Mouse (Mus musculus): ENCODE measurements around the gene Naa16.
"Not testable (repeated sequence)": the region's sequence is repeated elsewhere in the genome, so short reads cannot be mapped to it uniquely, and the experiment has no call there.

Gene Naa16

DNA sequence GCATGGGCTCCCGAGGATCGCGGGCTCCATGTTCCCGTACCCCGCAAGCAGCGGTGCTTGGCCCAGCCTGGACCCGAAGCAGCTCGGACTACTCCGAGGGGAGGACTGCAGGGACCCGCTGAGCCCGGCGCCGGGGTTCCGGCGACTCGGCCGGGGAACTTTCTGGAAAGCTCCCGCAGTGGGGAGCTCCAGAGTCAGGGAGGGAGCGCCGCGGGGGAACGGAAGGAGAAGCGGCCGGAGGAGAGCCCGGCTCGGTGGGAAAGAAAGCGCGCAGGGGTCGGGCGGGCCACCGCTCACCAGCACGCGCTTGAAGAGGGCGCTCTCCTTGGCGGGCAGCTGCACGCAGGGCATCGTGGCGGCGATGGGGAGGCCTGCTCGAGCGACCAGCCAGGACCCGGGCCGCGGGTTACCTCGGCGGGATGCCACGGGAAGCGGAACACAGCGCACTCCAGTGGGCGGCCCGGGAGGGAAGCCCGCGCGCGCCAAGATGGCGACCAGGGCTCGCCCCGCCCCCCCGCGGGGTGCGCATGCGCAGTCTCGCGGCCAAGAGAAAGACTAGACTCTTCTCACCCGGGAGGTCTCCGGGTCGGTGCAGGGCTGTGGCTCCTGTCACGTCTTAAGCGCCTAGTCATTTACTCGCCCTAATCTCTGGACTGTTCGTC lies at the start of gene Naa16:
TSS of gene Naa16 (minus strand) at position 514 of the 662 bp plus-strand sequence.
- peak; percentile 93 for DNase-seq

DNA sequence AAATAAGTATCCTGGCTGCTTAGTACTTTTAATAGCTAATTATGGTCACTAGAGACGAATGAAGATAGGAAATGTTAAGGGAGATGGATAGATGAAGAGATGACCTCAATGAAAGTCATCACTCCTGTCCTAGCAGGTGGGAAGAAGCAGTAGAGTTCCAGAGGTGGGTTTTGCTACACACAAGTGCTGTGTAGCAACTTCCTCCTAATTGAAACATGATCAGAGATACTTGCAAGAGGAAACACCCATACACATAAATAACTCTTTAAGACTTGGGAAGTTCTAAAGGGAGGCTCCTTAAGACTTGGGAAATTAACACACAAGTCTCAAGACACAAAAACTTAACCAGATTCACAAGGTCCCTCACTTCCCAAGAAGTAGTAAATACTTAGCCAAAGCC lies 43.5 kb upstream of the Naa16 start:
- DNase-seq, result no peak

DNA sequence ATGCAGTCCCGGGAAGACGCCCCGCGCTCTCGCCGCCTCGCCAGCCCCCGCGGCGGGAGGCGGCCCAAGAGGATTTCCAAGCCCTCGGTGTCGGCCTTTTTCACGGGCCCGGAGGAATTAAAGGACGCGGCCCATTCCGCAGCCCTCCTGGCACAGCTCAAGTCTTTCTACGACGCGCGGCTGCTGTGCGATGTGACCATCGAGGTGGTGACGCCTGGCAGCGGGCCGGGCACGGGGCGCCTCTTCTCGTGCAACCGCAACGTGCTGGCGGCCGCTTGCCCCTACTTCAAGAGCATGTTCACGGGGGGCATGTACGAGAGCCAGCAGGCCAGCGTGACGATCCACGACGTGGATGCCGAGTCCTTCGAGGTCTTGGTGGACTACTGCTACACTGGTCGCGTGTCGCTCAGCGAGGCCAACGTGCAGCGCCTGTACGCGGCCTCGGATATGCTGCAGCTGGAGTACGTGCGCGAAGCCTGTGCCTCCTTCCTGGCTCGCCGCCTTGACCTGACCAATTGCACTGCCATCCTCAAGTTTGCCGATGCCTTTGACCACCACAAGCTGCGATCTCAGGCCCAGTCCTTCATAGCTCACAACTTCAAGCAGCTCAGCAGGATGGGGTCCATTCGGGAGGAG lies 36.3 kb upstream of the Naa16 start:
- DNase-seq, result not testable (repeated sequence)

DNA sequence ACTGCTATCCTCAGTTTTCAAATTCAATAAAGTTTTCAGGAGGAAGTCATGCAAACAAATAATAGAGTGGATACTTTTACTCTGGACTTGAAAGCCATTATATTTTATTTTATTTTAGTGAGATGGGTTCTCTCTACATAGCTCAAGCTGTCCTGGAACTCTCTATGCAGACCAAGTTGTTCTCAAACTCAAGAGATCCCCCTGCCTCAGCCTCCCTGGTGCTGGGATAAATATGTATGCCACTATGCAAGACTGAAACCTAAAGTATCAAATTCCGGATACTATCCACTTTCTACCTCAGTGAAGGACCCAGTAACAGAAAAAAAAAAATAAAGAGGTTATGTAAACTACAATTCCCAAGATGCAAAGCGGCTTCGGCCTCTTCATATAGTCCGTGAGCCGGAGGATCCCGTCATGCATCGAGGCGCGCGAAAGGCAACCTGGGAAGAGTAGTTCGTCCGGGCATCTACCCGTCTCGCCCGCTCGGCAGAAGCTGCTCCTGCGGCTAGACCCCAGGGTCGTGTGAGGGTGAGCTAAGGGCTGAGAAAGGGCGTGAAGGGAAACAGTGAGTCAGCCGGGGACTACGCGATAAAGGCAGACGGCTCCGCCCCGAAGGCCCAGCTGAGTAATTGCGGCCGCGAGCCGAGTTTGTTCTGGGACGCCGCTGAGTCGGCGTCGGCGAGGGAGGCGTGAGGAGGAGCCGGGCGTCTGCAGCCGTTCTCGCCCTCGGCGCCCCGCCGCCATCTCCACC lies 35.6 kb upstream of the Naa16 start, which contains the start of gene Kbtbd7:
TSS of gene Kbtbd7 (plus strand) at position 533 of the 751 bp plus-strand sequence.
- peak; percentile 93 for DNase-seq

DNA sequence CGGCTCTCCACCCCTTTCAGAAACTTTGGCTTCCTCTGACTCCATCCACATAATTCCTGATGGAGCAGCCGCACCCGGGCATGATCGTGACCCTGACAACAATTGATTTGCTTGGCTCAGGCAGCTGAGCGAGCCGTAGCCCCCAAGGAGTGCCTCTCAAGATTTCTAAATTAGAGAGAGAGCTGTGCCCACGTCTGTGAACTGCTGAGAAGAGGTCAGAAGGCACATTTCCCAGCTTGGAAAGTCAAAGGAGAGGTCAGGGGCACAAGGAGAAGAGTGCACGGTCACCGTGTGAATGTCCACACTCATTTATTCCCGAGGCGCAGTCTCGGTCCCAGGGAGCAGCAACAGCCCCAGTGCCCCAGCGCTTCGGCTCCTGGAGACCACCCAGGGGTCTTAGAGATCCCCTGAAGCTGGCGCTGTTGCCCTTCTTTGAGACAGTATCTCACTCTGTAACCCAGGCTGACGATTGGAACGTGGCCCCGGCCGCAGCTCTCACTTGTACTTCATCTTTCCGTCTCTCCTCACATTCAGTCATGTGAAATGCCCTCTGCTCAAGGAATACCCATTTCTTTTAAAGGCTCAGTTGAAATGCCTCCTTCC lies 29.6 kb upstream of the Naa16 start:
- no peak for DNase-seq

DNA sequence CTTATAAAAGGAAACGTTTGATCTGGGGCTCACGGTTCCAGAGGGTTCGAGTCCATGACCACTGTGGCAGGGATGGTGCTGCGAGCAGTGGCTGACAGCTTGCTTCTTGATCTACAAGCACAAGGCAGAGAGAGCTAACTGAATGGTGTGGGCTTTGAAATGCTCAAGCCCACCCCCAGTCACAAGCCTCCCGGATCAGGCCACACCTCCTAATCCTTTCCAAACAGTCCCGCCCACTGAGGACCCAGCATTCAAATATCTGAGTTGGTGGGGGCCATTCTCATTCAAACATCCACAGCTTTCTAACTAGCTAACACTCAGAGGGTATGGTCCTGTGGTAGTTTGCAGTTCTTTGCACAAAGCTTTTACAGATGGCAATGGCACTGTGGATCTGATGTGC lies 22.5 kb upstream of the Naa16 start:
- DNase-seq, result no peak

DNA sequence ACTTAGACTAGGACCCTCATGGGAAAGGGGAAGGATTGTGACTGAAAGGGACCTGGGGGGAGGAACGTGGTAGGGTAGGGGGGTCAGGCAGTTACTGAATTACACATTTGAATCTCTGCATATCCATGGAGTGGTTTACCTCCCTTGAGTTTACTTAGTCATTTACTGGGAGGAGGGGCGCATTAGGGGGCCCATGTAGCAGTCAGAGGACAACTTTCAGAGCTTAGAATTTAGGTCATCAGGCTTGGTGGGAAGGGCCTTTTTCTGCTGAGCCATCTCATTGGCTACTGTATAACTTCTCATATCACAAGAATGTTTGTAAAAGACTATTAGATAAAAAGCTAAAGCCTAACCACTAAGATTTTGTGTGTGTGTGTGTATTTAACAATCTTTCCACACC lies 20.1 kb upstream of the Naa16 start:
- no peak for DNase-seq

DNA sequence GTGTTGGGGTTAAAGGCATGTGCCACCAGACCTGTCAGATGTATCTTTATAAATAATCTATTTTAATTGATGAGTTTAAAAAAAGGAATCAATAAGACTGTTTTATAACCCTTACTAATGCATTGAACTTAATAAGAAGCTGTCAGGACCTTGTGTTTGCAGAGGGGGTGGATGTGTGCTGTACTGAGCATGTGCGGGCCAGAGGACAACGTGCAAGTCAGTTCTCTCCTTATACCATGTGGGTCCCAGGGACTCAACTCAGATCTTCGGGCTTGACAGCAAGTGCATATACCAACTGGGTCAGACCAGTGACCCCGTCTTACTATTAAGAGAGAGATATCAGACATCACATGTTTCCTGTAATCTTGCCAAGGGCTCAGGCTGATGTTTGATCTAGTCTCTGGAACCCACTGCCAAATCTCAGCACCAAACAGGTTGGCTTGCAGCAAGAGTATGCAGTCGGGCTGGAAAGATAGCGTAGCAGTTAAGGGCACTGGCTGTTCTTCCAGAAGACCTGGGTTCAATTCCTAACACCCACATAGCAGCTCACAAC lies 18.8 kb upstream of the Naa16 start:
- DNase-seq, result no peak

DNA sequence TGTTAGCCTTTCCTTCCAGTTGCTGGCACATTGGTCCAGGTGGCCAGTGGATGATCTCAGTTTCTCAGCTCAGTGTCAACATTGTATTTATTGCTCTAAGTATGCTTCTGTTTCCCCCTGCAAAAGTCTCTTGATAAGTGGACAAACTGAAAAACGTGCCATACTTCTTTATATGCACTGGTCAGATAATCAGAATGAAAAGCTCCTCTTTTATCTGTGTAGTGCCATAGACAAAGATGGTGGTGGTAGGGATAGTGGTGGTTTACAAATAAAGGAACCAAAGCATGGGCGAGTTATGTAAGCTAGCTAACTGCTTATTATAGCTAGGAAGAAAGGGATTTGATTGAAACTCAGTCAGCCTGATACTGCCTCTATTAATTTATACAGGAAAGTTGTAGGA lies 17.1 kb upstream of the Naa16 start:
- DNase-seq, result no peak

DNA sequence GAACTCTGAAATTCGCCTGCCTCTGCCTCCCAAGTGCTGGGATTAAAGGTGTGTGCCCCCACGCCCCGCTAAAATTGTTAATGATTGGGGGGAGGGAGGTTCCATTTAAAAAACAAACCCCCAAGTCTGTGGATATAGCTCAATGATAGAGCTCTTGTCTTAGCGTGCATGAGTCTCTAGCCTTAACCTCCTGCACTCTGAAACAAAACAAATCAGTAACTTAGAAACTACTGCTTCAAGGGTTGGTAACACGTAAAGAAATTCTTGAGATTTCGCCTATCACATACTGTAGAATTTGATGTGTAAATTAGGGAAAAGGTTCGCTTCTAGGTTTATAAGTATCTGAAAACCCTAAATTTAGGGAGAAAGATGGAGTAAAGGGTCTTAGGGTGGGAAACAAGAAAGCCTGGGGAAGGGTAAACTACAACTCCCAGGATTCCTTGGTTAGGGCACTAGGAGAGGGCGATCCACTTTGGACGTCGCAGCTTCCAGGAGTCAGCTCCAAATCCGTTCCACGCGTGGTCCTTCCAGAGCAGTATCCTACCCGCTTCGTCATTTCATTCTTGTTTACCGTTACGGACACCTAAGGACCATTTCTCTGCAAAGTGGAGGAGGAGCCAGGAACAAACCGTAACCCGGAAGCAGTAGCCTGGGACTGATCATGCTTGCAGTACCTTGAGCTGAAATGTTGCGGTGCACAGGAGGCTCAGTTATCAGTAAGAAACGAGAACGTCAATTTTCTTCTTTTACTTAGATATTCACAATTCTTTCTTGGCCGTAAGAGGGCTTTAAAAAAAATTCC lies 6.9 kb upstream of the Naa16 start, which contains the start of gene Mtrf1:
TSS of gene Mtrf1 (plus strand) at position 452 of the 802 bp plus-strand sequence.
- peak; percentile 78 for DNase-seq

DNA sequence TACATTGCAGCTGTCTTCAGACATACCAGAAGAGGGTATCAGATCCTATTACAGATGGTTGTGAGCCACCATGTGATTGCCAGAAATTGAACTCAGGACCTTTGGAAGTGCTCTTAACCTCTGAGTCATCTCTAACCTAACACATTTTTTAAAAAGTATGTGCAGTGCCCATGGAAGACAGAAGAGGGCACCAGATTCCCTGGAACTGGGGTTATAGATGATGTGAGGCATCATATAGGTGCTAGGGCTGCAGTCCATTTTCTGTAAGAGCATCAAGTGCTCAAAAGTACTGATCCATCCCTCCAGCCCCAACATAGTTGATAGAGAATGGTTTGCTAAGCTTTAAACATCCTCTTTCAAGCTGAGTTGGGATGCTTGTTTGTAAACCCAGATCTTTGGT lies 4.0 kb upstream of the Naa16 start:
- DNase-seq, result no peak

DNA sequence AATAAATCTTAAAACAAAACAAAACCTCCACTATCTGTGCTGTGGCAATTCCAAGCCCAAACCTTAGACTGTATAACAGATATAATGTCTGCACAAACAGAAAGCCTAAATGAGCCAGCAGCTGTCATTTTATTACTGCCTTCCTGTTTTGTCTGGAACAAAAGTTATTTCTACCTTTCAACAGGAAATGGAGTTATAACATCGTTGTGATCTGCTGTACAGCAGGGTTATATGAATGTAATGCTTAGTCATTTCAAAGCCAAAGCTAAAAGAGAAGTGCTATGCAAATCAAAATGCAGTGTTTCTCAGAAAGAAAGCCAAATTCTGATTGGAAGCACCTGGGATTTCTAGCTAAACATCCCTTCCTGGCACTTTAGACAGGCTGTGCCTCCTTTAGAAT lies 2.7 kb upstream of the Naa16 start:
- DNase-seq, result no peak

DNA sequence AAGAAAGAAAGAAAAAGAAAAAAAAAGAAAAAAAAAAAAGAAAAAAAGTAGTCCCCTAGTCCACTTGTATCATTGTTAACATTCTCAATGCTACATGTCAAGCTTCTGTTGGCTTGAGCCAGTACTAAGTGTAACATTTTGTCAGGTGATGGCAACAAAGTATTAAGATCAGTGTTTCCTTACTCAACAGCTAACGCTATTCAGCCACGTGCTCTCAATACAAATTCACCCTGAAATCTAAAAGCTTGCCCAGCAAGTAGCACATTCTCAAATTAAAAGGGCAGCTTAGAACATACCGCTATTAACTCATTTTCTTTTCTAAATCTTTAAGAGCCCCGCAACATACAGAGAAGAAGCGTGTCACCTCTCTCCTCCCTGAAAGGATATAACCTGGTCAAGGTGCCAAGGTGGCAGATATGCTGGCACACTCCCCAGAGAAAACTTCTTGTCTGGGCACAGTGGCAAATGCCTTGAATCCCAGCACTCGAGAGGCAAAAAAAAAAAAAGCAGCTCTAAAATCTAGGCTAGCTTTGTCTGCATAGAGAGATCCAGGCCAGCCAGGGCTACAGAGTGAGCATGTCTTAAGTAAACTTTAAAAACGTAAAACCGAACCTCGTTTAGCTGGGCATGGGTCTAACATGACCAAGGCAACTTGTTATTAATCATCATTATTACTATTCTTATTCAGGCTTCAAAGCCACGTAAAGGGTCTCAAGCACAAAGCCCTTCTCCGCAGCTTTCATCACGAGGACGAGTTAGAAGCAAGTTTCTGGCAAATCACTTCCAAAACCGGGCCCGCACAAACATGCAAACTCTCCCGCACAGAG lies 927 bp downstream of the Naa16 start:
- no peak for DNase-seq

DNA sequence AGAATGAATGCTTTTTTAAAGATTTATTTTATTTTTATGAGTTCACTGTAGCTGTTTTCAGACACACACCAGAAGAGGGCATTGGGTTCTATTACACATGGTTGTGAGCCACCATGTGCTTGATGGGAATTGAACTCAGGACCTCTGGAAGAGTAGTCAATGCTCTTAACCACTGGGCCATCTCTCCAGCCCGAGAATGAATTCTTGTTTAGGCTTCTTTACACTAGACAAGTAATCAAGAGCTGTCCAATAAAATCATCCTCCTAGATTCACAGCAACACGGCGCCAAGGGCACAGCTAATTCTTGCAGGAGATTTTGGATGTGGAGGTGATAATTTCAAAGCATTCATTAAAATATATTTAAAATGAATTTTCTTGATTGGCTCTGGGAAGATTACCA lies 2.3 kb downstream of the Naa16 start:
- DNase-seq, result no peak

DNA sequence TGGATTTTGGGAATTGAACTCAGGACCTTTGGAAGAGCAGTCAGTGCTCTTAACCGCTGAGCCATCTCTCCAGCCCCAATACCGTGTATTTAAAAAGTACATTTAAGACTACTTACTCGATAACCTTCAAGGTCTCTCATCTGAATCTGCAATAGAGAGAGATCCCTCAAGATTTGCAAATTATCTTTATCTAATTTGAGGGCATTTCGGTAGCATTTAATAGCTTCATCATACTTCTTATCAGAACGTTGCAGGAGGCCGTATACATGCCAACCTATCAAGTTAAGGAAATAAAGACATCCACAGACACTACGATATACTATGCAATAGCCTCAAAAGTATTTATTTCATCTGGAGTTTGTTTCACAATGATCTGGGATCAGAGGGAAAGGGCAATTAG lies 7.5 kb downstream of the Naa16 start:
- DNase-seq, result no peak

DNA sequence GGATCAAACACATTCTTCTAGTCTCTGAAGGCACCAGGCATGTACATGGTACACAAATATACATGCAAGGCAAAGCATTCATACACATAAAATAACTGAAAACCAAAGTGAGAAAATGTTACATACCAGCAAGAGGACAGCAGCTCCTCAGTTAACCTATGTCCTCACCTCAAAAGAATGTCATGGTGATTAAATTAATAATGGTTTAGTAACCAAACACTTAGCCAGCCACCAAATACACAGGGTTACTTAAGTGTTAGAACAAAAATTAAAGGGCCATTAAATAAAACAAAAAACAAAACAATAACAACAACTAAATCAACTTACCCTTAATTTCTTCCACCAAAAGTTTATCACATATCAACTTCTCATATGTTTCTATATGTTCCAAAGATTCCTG lies 13.5 kb downstream of the Naa16 start:
- DNase-seq, result no peak

DNA sequence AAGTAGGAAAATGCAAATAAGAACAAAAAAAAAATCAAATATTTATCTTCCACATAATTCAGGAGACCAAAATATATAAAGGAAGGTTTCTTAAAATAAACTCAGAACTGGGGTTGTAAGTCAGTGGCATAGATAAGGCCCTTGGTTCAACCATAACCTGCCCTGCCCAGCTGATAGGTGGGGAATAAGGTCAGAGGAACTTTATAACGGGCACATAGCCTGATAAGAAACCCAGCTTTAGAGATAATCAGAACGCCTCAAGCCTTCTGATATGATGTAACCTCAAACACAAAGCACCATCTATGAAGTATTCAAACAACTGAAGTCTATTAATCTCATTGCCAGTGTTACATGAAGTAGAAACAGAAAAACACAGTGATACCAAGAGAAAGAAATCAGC lies 32.5 kb downstream of the Naa16 start:
- no peak for DNase-seq

DNA sequence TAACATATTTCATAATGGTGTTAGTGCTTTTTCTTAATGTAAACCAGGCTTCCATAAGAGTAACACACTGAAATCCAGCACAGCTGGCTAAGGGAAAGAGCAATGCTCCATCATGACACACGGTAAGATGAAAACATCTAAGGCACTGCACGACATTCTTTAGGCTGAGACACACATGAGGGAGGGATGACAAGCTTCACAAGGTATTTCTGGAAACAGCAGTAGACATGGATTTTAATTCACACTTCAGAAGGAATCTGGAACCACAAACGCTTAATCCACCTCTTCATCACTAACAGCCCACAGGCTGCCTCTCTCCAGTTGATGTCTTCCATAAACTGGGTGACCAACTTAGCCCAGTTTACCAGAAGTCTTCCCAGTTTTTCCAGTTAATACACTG lies 44.2 kb downstream of the Naa16 start:
- DNase-seq, result no peak

DNA sequence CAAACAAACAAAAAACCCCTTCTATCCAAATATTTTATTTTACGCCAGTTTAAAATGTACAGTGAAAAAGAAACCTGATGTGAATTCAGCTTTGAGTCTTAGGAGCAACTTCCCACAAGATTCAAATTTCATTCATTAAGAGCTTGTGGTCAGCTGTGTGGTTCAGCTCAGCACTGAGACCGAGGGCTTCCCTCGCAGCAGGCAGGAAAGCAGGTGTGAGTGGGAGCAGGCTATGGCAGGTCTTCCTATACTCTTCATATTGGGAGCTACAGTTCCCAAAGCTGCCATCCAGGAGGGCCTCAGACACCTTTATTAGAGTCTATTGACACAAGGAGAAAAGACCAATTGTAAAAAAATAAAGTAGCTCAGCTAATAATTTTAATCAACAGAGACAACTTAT lies 55.0 kb downstream of the Naa16 start:
- DNase-seq, result no peak

DNA sequence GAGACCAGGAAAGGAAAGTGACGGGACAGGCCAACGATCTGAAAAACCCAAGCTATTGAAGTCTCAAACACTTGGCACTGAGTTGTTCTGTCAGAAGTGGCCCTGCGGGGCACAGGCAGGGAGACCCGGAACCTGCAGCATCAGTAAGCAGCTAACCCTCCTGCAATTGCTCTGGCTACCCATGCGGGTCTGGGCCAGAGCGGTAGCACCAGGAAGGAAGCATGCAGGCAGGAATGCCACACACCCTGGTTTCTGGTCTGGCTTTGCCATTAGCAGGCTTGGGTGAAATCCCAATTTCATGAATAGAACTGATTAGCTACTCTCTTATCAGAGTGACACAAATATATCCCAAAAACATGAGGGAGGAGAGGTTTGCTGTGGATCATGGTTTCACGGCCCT lies 58.6 kb downstream of the Naa16 start:
- no peak for DNase-seq

DNA sequence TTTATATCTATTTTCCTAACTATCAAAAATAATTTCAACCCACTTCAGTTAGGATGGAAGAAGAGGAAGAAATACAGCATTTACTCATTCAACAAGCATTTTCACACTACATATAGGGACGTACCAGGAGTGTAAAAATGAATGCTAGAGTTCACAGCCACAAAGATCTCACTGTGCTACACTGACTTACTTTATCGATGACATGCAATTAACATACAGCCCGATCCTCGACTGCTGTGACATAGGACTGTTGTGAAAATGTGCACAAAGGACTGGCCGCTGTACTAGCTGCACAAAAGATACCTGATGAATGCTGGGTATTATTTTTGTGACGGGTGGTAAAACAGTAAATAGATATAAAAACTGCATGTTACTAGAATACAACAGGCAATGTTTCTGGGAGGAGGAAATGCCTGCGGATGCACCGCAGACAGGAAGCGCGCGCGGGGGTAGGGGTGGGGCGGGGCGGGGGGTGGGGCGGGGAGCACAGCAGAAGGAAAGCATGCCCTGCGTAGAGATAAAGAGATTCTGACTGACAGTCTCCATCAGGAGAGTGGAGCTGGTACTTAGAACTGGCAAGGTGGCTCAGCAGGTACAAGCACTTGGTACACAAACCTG lies 59.5 kb downstream of the Naa16 start:
- no peak for DNase-seq

All from right cerebral cortex, postnatal 25 days (tissue).